In genomic region chr4:48042786-48043701, GRCm38 (mm10) we compare ENCODE assay signal across 7 mouse cellular contexts. TPM values are rescaled to one million over a fixed set of nuclear protein-coding genes. Genes with fewer than 3 reads are reported as not detected.
DNase-seq lines count a peak whose midpoint lies in the region; ATAC-seq lines count a peak whose summit lies in the region.

No protein-coding gene starts in this region.

- peak overlapping the region; percentile 76 for H3K9ac ChIP-seq in embryonic facial prominence, embryonic 12.5 days
- peak overlapping the region; percentile 80 for H3K9ac ChIP-seq in limb, embryonic 13.5 days
- peak overlapping the region; percentile 84 for H3K9ac ChIP-seq in midbrain, embryonic 16.5 days (ENCODE audit: low read depth, low read length)

- peak overlapping the region; percentile 96 for H3K27ac ChIP-seq in embryonic facial prominence, embryonic 12.5 days
- peak overlapping the region; percentile 95 for H3K27ac ChIP-seq in limb, embryonic 13.5 days
- peak overlapping the region; percentile 98 for H3K27ac ChIP-seq in midbrain, embryonic 16.5 days (ENCODE audit: low read length)

- peak; percentile 95 for DNase-seq in adrenal gland, postnatal 25 days
- DNase-seq in heart, adult 18-20 months = peak; percentile 94 to 97
- DNase-seq in kidney, adult 8-10 months = peak; percentile 92
- peak; percentile 90 to 93 for DNase-seq in spleen, postnatal 10 days (ENCODE audit: low spot score in 2 of 2)

- H3K27me3 ChIP-seq in embryonic facial prominence, embryonic 12.5 days = peaks cover 15% of the 10 kb centered on the region
- H3K27me3 ChIP-seq in limb, embryonic 13.5 days = peaks cover 27% of the 10 kb centered on the region
- H3K27me3 ChIP-seq in midbrain, embryonic 16.5 days (ENCODE audit: control insufficient read depth, insufficient read depth, low read depth, low read length) = no peaks in the 10 kb centered on the region; the same call in none of the 2 replicates

- H3K36me3 ChIP-seq in embryonic facial prominence, embryonic 12.5 days = no peaks in the 10 kb centered on the region
- H3K36me3 ChIP-seq in limb, embryonic 13.5 days = no peaks in the 10 kb centered on the region
- no peaks in the 10 kb centered on the region for H3K36me3 ChIP-seq in midbrain, embryonic 16.5 days (ENCODE audit: control insufficient read depth, insufficient read depth, low read length)

- no peaks in the 10 kb centered on the region for H3K9me3 ChIP-seq in embryonic facial prominence, embryonic 12.5 days
- no peaks in the 10 kb centered on the region for H3K9me3 ChIP-seq in limb, embryonic 13.5 days
- no peaks in the 10 kb centered on the region for H3K9me3 ChIP-seq in midbrain, embryonic 16.5 days (replicated peaks; ENCODE audit: control insufficient read depth, low read length, poor library complexity, severe bottlenecking)

- WGBS in embryonic facial prominence, embryonic 12.5 days = under 1% methylated on average over 102 of the region's 105 CpGs
- WGBS in limb, embryonic 13.5 days = under 1% methylated on average over 101 of the region's 105 CpGs
- WGBS in midbrain, embryonic 16.5 days = under 1% methylated on average over 83 of the region's 105 CpGs

- peak overlapping the region; percentile 99 for H3K4me2 ChIP-seq in embryonic facial prominence, embryonic 12.5 days (replicated peaks)
- peak overlapping the region; percentile 99 for H3K4me2 ChIP-seq in limb, embryonic 13.5 days (replicated peaks)
- peak overlapping the region; percentile 98 for H3K4me2 ChIP-seq in midbrain, embryonic 16.5 days (ENCODE audit: low read length)

- H3K4me1 ChIP-seq in embryonic facial prominence, embryonic 12.5 days = peaks cover 35% of the 10 kb centered on the region
- H3K4me1 ChIP-seq in limb, embryonic 13.5 days = peaks cover 51% of the 10 kb centered on the region
- H3K4me1 ChIP-seq in midbrain, embryonic 16.5 days (ENCODE audit: control insufficient read depth, insufficient read depth, low read length) = peaks cover 37% of the 10 kb centered on the region

- peak; percentile 93 for ATAC-seq in embryonic facial prominence, embryonic 12.5 days (ENCODE audit: insufficient number of reproducible peaks, insufficient read depth, low FRiP score, low TSS enrichment)
- ATAC-seq in limb, embryonic 13.5 days (ENCODE audit: low FRiP score, low read depth) = peak; percentile 91
- ATAC-seq in midbrain, embryonic 16.5 days = peak; percentile 87

- H3K4me3 ChIP-seq in embryonic facial prominence, embryonic 12.5 days = peak overlapping the region; percentile 64
- peak overlapping the region; percentile 66 for H3K4me3 ChIP-seq in limb, embryonic 13.5 days
- peak overlapping the region; percentile 58 for H3K4me3 ChIP-seq in midbrain, embryonic 16.5 days (ENCODE audit: low read depth, low read length)

RNA-seq across cellular contexts. Expression of gene Nr4a3, which starts 1.9 kb away (rescaled TPM):
- total RNA-seq in adrenal gland, postnatal 25 days (2021) = 42.1 and 42.8 TPM in 2 replicates
- 0.43 and 0.56 TPM in 2 replicates for polyA plus RNA-seq in embryonic facial prominence, embryonic 12.5 days (2016; fragmentation: Nextera tagmentation; extraction: Ambion mirVana)
- total RNA-seq in heart, adult 18-20 months (2021) = 1 to 10 TPM; 5.8 to 6.7 TPM
- polyA plus RNA-seq in limb, embryonic 13.5 days (2015; fragmentation: Nextera tagmentation; extraction: Ambion mirVana) = 0.31 and 0.34 TPM in 2 replicates
- 1.4 and 1.6 TPM in 2 replicates for polyA plus RNA-seq in midbrain, embryonic 16.5 days (2015; fragmentation: Nextera tagmentation; extraction: Ambion mirVana)

Comparison
In these comparisons a context has a peak if more than half of its experiments do, and no peak if none do; other contexts are left out.
1. Peak in every context shown above with its lines: DNase-seq, ATAC-seq, H3K4me3 ChIP-seq and H3K27ac ChIP-seq.